Mouse (Mus musculus) midbrain, embryonic 14.5 days (tissue): ENCODE measurements around the gene Foxk2. TPM values are rescaled to one million over a fixed set of nuclear protein-coding genes. Genes with fewer than 3 reads are reported as not detected.

Experiments used
- ATAC-seq: fragments of 200-750 bp; cut with Nextera tagmentation; 2 replicates; pipeline ENCODE4 v1.8.0; 2017; ENCODE audit warnings: moderate number of reproducible peaks, moderate library complexity; ENCODE audit not compliant: low FRiP score, low TSS enrichment
- DNase-seq: peaks from one replicate; pipeline ENCODE4 v3.0.0-alpha.2; 2015
- H3K27ac ChIP-seq: fragments of 300-500 bp; sonication (generic); replicated peaks from 2 replicates; pipeline ENCODE4 v1.5.1; 2014; ENCODE audit warnings: mild to moderate bottlenecking, low read depth, low read length, moderate library complexity
- H3K27me3 ChIP-seq: fragments of 300-500 bp; sonication (generic); 2 replicates; pipeline ENCODE4 v1.6.1; 2014; ENCODE audit warnings: low read length, control low read depth, mixed read lengths; ENCODE audit not compliant: control insufficient read depth, insufficient read depth
- H3K36me3 ChIP-seq: fragments of 300-500 bp; sonication (generic); 2 replicates; pipeline ENCODE4 v1.6.1; 2014; ENCODE audit warnings: low read length, control low read depth; ENCODE audit not compliant: control insufficient read depth, insufficient read depth
- H3K4me1 ChIP-seq: fragments of 300-500 bp; sonication (generic); 2 replicates; pipeline ENCODE4 v1.6.1; 2014; ENCODE audit warnings: mild to moderate bottlenecking, antibody characterized with exemption, low read length, control low read depth; ENCODE audit not compliant: control insufficient read depth, insufficient read depth
- H3K4me2 ChIP-seq: fragments of 300-500 bp; sonication (generic); 2 replicates; pipeline ENCODE4 v1.6.1; 2014; ENCODE audit warnings: mild to moderate bottlenecking, low read length, moderate library complexity
- H3K4me3 ChIP-seq: fragments of 300-500 bp; sonication (generic); replicated peaks from 2 replicates; pipeline ENCODE4 v1.5.1; 2014; ENCODE audit warnings: low read depth, low read length
- H3K9ac ChIP-seq: fragments of 300-500 bp; sonication (generic); replicated peaks from 2 replicates; pipeline ENCODE4 v1.6.1; 2014; ENCODE audit warnings: mild to moderate bottlenecking, low read length, moderate library complexity
- H3K9me3 ChIP-seq: fragments of 300-500 bp; sonication (generic); 2 replicates; pipeline ENCODE4 v1.6.1; 2016; ENCODE audit warnings: low read length, control low read depth, mixed read lengths; ENCODE audit not compliant: control insufficient read depth
- WGBS: fragments of 180-500 bp; shearing (Covaris S2); extraction: QIAGEN DNeasy Blood & Tissue Kit; methylation state at CpG from one replicate; pipeline ENCODE4 v1.1.7; 2014; 5-methylcytosine and 5-hydroxymethylcytosine counted together
- polyA plus RNA-seq: library from polyadenylated mRNA; unstranded; fragments of >200 nt; fragmentation: Nextera tagmentation; extraction: Ambion mirVana; gene quantifications from 2 replicates; pipeline ENCODE4 v1.2.1, GENCODE M21; 2014

The Foxk2 gene
- polyA plus RNA-seq, 1 experiment from 2014 or later = 16.6 TPM

DNA sequence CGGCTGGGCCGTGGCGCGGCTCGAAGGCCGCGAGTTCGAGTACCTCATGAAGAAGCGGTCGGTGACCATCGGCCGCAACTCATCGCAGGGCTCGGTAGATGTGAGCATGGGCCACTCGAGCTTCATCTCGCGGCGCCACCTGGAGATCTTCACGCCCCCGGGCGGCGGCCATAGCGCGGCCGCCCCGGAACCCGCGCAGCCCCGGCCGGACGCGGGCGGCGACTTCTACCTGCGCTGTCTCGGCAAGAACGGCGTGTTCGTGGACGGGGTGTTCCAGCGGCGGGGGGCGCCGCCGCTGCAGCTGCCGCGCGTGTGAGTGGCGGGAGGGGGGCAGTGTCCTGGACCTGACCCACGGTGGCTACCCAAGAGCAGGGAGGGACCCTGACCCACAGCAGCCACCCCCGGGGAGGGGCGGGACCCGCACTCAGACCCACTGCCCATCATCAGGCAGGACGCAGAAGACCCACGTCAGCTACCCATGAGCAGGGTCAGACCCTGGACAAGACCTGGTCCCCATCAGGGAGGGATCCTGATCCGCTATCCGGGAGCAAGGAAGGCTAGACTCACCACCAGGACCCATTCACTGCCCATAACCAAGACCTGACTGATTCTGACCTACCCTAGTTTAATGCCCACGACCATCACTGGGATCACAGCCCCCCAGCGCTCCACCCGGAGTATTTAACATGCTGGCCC lies 569 bp downstream of the Foxk2 start:
- DNase-seq (peak; percentile 51), ATAC-seq (peak; percentile 18)
- H3K4me2 ChIP-seq = peak overlapping the region; percentile 94

DNA sequence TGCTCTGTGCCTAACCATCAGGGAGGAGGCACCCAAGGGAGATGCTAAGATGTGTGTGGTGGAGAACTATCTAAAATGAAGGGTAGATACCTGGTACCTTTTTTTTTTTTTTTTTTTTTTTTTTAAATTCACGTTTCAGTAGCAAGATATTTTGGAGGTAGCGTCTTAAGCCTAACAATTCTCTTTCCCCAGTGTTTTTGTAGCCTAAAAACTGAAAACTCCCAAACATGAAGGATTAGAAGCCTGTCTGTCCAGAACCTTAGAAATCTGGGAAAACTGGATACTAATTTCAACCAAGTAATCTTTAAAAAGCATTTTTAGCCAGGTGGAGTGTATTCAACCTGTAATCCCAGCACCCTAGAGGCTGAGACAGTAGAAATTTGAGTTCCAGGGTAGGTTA lies 1.3 kb downstream of the Foxk2 start:
- peaks cover 26% of the 10 kb centered on the region for H3K4me1 ChIP-seq
- peak overlapping the region; percentile 94 for H3K4me2 ChIP-seq
- DNase-seq (no peak), ATAC-seq (no peak)
- WGBS = 47% methylated on average over 2 of the region's 2 CpGs
- peak overlapping the region; percentile 95 for H3K4me3 ChIP-seq
- no peaks in the 10 kb centered on the region for H3K27me3 ChIP-seq
- H3K36me3 ChIP-seq = peaks cover 36% of the 10 kb centered on the region
- no peaks in the 10 kb centered on the region for H3K9me3 ChIP-seq
- H3K9ac ChIP-seq = peak overlapping the region; percentile 94
- no peak overlapping the region for H3K27ac ChIP-seq

More for the DNA sequence above, 569 bp downstream of the Foxk2 start:
- Histone ChIP-seq H3K9ac (peak overlapping the region; percentile 94), H3K4me3 (peak overlapping the region; percentile 95), H3K27ac (peak overlapping the region; percentile 95), H3K27me3 (no peaks in the 10 kb centered on the region), H3K36me3 (peaks cover 36% of the 10 kb centered on the region), H3K9me3 (no peaks in the 10 kb centered on the region), H3K4me1 (peaks cover 26% of the 10 kb centered on the region)
- under 1% methylated on average over 51 of the region's 60 CpGs for WGBS

DNA sequence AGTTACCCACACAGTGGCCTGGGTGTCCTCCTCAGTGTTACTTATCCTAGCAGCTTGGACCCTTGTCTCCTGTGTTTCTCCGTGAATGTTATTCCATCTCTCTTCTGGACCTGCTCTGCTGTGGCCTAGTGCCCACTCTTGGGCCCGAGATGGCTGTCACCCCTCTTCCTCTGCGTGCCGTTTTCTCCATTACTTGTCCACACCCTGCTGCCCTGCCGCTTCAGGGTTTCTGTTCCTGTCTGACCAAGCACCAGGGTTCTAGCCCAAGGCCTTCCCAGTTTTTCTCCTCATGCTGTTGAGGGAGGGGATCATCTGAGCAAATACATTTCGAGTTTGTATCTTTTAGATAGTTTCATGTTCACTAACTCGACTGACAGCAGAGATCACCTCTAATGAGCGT lies 17.7 kb downstream of the Foxk2 start:
- Histone ChIP-seq H3K27me3 (no peaks in the 10 kb centered on the region), H3K27ac (no peak overlapping the region), H3K9me3 (no peaks in the 10 kb centered on the region), H3K9ac (no peak overlapping the region), H3K4me3 (no peak overlapping the region), H3K4me1 (no peaks in the 10 kb centered on the region), H3K36me3 (0 out of 2 replicates have a peak, but pooled peaks cover 4% of the 10 kb centered on the region), H3K4me2 (no peak overlapping the region)
- no peak for DNase-seq
- no peak for ATAC-seq
- 93% methylated on average over 8 of the region's 8 CpGs for WGBS

DNA sequence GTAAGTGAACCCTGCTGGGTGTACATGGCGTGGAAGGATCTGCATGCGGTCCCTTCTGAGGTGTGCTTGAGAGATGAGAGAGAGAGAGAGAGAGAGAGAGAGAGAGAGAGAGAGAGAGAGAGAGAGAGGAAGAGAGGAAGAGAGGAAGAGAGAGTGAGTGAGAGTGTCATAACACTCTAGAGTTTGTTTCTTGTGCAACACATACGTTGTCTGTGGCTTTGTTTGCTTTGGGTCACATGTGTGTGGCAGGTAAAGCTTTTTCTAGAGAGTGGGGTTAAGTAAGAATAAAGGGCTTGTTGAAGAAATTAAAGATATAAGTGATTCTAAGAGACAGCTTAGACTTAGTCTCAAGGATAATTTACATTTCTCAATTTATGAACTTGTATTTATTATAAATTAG lies 18.2 kb downstream of the Foxk2 start:
- H3K9ac ChIP-seq = no peak overlapping the region
- no peak for ATAC-seq
- H3K4me1 ChIP-seq = no peaks in the 10 kb centered on the region
- 92% methylated on average over 3 of the region's 3 CpGs for WGBS
- H3K9me3 ChIP-seq = no peaks in the 10 kb centered on the region
- no peak overlapping the region for H3K4me3 ChIP-seq
- H3K27ac ChIP-seq = no peak overlapping the region
- DNase-seq = no peak
- 0 out of 2 replicates have a peak, but pooled peaks cover 4% of the 10 kb centered on the region for H3K36me3 ChIP-seq
- H3K27me3 ChIP-seq = no peaks in the 10 kb centered on the region
- no peak overlapping the region for H3K4me2 ChIP-seq

DNA sequence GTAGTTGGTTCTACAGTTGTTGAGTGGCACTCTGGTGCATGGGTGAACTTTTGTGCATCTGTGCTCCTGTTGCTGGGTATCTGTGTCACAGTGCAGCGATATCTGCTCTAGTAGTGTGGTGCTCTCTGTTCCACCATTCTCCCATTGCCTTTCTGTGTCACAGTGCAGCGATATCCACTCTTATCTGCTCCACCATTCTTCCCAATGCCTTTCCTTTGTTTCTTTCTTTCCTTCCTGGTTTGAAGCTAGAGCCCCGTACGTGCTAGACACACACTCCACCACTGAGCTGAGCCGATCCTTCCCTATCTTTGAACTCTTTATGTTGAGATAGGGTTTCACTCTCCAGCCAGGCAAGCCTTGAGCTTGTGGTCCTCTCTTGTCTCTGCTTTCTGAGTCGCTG lies 23.1 kb downstream of the Foxk2 start:
- no peak overlapping the region for H3K9ac ChIP-seq
- no peaks in the 10 kb centered on the region for H3K27me3 ChIP-seq
- H3K4me1 ChIP-seq = no peaks in the 10 kb centered on the region
- H3K36me3 ChIP-seq = peaks cover 28% of the 10 kb centered on the region
- no peak overlapping the region for H3K4me2 ChIP-seq
- no peaks in the 10 kb centered on the region for H3K9me3 ChIP-seq
- no peak for ATAC-seq
- no peak overlapping the region for H3K4me3 ChIP-seq
- DNase-seq = no peak
- 89% methylated on average over 6 of the region's 6 CpGs for WGBS
- 0 out of 2 replicates have a peak overlapping the region, but pooled peaks have one; percentile 2 for H3K27ac ChIP-seq

DNA sequence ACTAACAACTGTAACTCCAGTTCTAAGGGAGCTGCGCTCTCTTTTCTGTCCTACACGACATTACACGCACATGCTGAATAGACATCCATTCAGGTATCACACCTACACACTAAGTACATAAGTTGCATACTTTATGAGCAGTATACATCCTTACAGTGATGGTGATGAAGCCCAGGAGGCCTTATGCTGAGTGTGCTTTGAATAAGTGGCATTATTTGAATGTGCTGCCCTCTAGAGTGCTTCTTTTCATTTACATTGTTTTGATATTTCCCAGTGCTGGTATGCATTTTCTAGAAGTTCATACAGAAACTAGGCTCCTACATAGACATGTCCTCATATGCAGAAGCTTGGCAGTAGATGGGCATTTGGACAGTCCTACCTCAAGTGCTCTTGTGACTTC lies 30.1 kb downstream of the Foxk2 start:
- 98% methylated on average over 3 of the region's 3 CpGs for WGBS
- no peak overlapping the region for H3K27ac ChIP-seq
- DNase-seq = peak; percentile 20
- no peak overlapping the region for H3K9ac ChIP-seq
- no peaks in the 10 kb centered on the region for H3K9me3 ChIP-seq
- H3K4me1 ChIP-seq = no peaks in the 10 kb centered on the region
- H3K4me3 ChIP-seq = no peak overlapping the region
- ATAC-seq = no peak
- no peaks in the 10 kb centered on the region for H3K27me3 ChIP-seq
- no peak overlapping the region for H3K4me2 ChIP-seq
- peaks cover 79% of the 10 kb centered on the region for H3K36me3 ChIP-seq

DNA sequence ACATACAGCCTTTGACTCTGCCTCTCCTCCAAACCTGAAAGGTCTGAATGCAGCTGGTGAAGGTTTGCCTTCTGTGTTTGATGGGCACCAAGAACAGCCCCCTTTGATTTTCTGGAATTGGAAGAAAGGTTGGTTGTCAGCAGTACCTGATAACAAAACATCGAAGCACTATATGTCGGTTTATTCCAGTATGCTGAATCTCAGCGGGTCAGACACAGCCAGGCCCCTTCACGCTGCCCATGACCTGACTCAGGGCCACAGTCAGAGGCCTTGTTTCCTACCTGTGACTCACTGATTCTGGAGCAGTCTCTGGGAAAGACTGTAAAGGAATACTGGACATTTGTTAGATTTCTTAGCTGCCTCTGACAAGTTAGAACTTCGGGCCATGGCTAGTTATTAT lies 35.0 kb downstream of the Foxk2 start:
- no peaks in the 10 kb centered on the region for H3K27me3 ChIP-seq
- H3K9ac ChIP-seq = no peak overlapping the region
- no peak overlapping the region for H3K4me2 ChIP-seq
- peaks cover 81% of the 10 kb centered on the region for H3K36me3 ChIP-seq
- ATAC-seq (no peak), DNase-seq (no peak)
- no peaks in the 10 kb centered on the region for H3K4me1 ChIP-seq
- H3K9me3 ChIP-seq = no peaks in the 10 kb centered on the region
- 97% methylated on average over 5 of the region's 5 CpGs for WGBS
- no peak overlapping the region for H3K4me3 ChIP-seq
- H3K27ac ChIP-seq = no peak overlapping the region

DNA sequence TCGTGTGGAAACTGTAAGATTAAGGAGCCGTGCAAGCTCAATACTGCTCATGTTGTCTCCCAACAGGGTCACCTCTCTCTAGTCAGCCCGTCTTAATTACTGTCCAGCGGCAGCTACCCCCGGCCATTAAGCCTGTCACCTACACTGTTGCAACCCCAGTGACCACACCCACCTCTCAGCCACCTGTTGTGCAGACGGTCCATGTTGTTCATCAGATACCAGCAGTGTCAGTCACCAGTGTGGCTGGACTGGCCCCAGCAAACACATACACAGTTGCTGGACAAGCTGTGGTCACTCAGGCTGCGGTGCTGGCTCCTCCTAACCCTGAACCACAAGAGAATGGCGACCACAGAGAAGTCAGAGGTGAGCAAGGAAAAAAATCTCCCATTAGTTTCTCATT lies 38.7 kb downstream of the Foxk2 start:
- H3K9ac ChIP-seq = no peak overlapping the region
- WGBS = 93% methylated on average over 8 of the region's 8 CpGs
- ATAC-seq (no peak), DNase-seq (no peak)
- no peak overlapping the region for H3K27ac ChIP-seq
- no peaks in the 10 kb centered on the region for H3K9me3 ChIP-seq
- no peak overlapping the region for H3K4me2 ChIP-seq
- peaks cover 77% of the 10 kb centered on the region for H3K36me3 ChIP-seq
- H3K27me3 ChIP-seq = no peaks in the 10 kb centered on the region
- no peaks in the 10 kb centered on the region for H3K4me1 ChIP-seq
- H3K4me3 ChIP-seq = no peak overlapping the region

DNA sequence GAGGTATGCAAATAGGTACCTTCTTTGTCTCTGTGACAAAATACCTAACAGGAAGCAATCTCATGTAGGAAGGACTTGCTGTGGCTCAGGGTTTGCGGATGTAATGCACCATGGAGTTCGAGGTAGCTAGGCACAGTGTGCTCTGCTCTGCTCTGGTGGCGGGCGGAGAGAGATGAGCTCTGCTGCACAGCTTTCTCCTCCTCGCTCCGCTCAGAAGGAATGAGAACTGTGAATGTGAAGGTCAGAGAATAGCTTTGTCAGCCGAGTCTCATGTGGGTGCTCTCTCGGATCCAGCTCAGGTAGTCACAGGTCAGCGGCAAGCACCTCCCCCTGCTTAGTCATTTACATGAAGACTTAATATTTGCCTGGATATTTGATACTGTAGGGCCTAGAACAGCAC lies 40.5 kb downstream of the Foxk2 start:
- Histone ChIP-seq H3K4me1 (no peaks in the 10 kb centered on the region), H3K9me3 (no peaks in the 10 kb centered on the region), H3K27me3 (no peaks in the 10 kb centered on the region), H3K27ac (no peak overlapping the region), H3K9ac (no peak overlapping the region), H3K36me3 (peaks cover 82% of the 10 kb centered on the region), H3K4me3 (no peak overlapping the region), H3K4me2 (no peak overlapping the region)
- ATAC-seq = no peak
- 93% methylated on average over 9 of the region's 9 CpGs for WGBS
- no peak for DNase-seq
